Mouse (Mus musculus) small intestine, adult 2 months (tissue): ENCODE measurements around the gene Clybl.

Experiments used
- CTCF ChIP-seq: fragments of 200-500 bp; IDR thresholded peaks from 2 replicates; pipeline ENCODE4 v1.5.1; 2012; ENCODE audit warnings: low read depth, mild to moderate bottlenecking, control low read depth, inconsistent platforms, low read length, moderate library complexity, mixed read lengths; ENCODE audit not compliant: insufficient replicate concordance, insufficient read length; ENCODE audit errors: extremely low read depth
- POLR2A ChIP-seq: fragments of 200-500 bp; IDR thresholded peaks from 2 replicates; pipeline ENCODE4 v1.6.1; 2012; ENCODE audit warnings: low read depth, mild to moderate bottlenecking, control low read depth, inconsistent platforms, low read length, moderate library complexity

- TF ChIP-seq CTCF (no peak), POLR2A (no peak)
Measured at GRCm38 (mm10) chr14:122376482-122377143, 195.1 kb downstream of the Clybl start.
